Mouse (Mus musculus): ENCODE data around the gene Ino80e.

DNA sequence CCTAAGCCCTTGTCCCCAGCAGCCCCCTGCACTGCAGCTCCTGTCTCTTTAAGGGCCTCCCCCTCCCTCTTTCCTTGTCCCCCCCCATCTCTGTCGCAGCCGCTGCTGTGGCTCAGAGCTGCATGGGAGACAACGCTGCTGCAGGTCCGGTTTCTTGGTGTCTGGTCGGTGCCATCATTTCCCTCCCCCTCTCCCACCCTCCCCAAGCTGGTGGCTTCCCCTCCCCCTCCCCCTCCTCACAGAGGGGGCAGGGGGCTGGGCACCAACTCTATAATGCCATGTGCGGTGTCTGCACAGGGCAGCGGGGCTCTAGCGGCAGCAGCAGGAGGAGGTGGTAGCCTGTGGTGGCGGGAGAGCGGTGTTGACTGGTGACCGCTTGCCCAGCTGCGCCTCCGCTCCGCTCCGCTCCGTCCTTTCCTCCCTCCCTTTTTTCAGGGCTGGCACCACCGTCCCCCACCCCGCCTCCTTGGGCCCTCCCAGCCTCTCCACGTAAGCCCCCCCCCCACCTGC lies 38.9 kb downstream of the Ino80e start:
- TF ChIP-seq MAX (IDR thresholded peaks at IDR 0.05; ENCODE audit: low read depth) (no peak), USF1 (IDR thresholded peaks at IDR 0.05; ENCODE audit: low read depth) (no peak), CEBPB (IDR thresholded peaks at IDR 0.05; ENCODE audit: insufficient read depth, poor library complexity, severe bottlenecking) (no peak), POLR2A (IDR thresholded peaks at IDR 0.05; ENCODE audit: insufficient read length, low read depth) (no peak), E2F4 (IDR thresholded peaks at IDR 0.05; ENCODE audit: insufficient read depth) (no peak), POLR2AphosphoS2 (IDR thresholded peaks at IDR 0.05; ENCODE audit: insufficient read length, low read depth) (no peak), TCF12 (IDR thresholded peaks at IDR 0.05; ENCODE audit: insufficient read depth, poor library complexity, severe bottlenecking) (no peak)
